Mouse (Mus musculus): ENCODE results near the gene 9130409I23Rik. TPM values are rescaled to one million over a fixed set of nuclear protein-coding genes. Genes with fewer than 3 reads are reported as not detected.

The 9130409I23Rik gene
- under 1 TPM in 1 of 4 experiments, not detected in 3; 0.16 TPM for total RNA-seq (2022)

- no peak for DNase-seq (ENCODE audit: low spot score in 2 of 2)
Observed at GRCm38 (mm10) chr1:181050937-181051336, at the start of gene 9130409I23Rik. 9130409I23Rik (plus strand) TSS chr1:181051237.

- DNase-seq (ENCODE audit: low spot score in 2 of 2), result no peak
Observed at GRCm38 (mm10) chr1:181001621-181002020, 49.4 kb upstream of the 9130409I23Rik start.

DNA sequence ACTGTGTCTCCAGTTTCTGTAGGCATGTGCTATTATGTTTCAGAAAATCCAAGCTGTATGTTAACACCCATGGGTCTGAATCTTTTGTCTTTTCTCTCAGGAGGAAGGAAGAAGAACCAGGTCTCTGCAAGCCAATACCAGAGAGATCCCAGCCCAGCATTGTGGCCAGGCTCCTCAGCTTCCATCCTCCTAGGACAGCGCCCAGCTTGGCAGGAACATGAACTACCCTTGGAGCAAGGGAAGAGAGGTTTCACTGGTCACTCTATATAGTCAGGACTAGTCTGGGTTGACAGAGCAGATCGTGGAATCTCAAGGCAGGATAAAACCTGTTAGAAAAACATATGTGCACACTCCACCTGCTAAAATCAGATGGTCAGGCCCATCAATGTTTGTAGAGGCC is 47.2 kb upstream of the 9130409I23Rik start:
- no peak for DNase-seq (ENCODE audit: low spot score in 2 of 2)

GRCm38 (mm10) chr1:181005331-181005730 is 45.7 kb upstream of the 9130409I23Rik start:
- no peak for DNase-seq (ENCODE audit: low spot score in 2 of 2)

- no peak for DNase-seq (ENCODE audit: low spot score in 2 of 2)
Observed at GRCm38 (mm10) chr1:181007831-181008230, 43.2 kb upstream of the 9130409I23Rik start.

DNA sequence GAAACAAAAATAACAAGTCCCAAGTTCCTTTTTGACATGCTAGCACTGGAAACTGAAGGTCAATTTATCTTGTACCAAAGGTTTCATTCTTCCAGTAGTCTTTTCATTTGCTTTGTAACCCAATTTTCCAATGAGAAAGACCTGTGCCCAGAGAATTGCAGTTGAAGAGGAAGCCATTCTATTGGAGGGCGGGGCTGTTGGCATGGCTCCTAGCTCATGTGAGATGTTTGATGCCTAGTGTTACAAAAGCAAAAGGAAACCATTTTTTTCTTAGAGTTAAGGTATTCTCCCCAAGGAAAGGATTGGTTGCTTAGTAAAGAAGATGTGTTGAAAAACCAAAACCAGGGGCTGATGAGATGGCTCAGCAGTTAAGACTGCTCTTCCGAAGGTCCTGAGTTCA is 42.8 kb upstream of the 9130409I23Rik start:
- no peak for DNase-seq (ENCODE audit: low spot score in 2 of 2)

DNA sequence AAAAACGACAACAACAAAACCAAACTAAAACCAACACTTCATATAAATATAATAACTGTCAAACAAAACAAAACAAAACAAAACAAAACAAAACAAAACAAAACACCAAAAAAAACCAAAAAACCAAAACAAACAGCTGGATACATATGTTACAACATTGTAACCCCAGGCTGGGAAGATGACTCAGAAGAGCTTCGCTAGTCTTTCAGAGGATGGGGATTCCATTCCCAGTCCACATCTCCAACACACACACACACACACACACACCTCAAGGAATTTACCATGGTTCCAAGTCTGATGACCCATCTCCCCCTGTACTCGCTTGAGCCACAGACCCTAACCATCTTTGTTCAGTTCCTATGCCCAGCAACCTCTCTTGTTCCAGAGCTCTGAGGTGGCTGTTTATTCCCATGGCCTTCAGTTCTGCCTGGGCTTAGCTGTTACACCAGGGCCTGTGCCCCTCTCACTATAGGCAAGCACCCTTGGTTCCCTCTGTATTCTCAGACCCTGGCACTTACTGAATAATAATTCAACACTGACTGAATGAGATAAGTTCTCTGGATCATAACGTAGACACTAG is 41.9 kb upstream of the 9130409I23Rik start:
- no peak for DNase-seq (ENCODE audit: low spot score in 2 of 2)

GRCm38 (mm10) chr1:181009754-181010153 is 41.3 kb upstream of the 9130409I23Rik start:
- no peak for DNase-seq (ENCODE audit: low spot score in 2 of 2)

GRCm38 (mm10) chr1:181010171-181010932 is 40.7 kb upstream of the 9130409I23Rik start:
- no peak for DNase-seq (ENCODE audit: low spot score in 2 of 2)

GRCm38 (mm10) chr1:181011601-181012000 is 39.4 kb upstream of the 9130409I23Rik start:
- no peak for DNase-seq (ENCODE audit: low spot score in 2 of 2)

GRCm38 (mm10) chr1:181012416-181012815 is 38.6 kb upstream of the 9130409I23Rik start:
- no peak for DNase-seq (ENCODE audit: low spot score in 2 of 2)

DNA sequence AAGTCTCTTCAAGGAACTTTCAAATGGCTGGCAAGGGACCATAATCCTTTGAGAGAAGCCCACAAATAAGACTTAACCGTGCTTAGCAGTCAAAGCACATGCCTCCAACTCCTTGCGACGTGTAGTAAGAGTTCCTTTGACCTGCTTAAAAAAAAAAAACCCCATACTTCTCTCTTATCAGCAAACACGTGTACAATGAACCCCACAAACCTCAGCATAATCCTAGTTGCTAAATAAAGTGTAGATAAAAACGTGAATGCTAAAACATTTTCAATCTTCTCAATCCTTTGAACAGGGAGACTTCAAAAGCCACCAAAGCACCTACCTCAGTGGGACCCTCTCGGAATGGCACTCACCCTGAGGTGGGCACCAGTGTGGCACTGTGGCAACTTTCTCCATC is 37.6 kb upstream of the 9130409I23Rik start:
- DNase-seq (ENCODE audit: low spot score in 2 of 2), result no peak

GRCm38 (mm10) chr1:181014731-181015500 is 36.1 kb upstream of the 9130409I23Rik start:
- no peak for DNase-seq (ENCODE audit: low spot score in 2 of 2)

DNA sequence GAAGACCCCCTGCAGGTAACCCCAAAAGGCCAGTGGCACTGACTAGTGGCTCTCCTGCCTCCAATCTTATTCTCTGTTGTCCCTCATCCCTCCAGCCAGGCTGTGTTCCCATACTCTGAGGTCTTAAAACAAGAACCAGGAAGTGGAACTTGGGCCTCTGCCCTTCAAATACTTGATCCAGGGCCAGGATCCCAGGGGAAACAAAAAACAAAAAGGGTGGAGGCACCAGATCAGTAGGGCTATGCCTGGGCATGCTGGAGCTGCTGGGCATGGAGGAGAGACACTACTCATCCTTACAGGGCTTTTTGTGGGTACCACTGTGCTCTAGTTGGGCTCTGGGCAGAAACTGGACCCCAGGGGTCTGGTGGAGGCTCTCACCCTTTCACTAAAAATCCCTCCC is 35.5 kb upstream of the 9130409I23Rik start:
- peak; percentile 24 to 41 for DNase-seq (ENCODE audit: low spot score in 2 of 2)

DNA sequence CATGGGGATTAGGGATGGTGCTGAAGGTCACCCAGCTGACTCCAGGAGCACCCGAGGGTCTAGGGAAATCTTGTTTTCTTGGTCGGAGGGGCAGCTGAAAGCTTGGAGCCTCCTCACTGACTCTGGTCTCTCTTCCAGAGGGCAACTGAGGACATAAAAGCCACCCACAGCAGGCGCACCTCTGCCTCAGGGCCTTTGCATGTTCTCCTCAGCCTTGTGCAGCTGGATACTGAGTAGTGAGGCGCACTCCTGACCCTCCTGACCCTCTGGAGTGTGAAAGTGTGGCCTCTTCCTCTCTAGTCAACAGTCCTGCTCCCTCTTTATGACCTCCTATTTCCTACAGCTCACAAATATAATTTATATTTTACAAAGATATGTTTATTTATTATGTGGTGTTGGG is 35.0 kb upstream of the 9130409I23Rik start:
- no peak for DNase-seq (ENCODE audit: low spot score in 2 of 2)

- DNase-seq (ENCODE audit: low spot score in 2 of 2), result peak; percentile 45 to 48
Observed at GRCm38 (mm10) chr1:181016532-181017131, 34.4 kb upstream of the 9130409I23Rik start.

GRCm38 (mm10) chr1:181017212-181017711 is 33.8 kb upstream of the 9130409I23Rik start:
- peak; percentile 57 to 65 for DNase-seq (ENCODE audit: low spot score in 2 of 2)

- DNase-seq (ENCODE audit: low spot score in 2 of 2), result no peak
Observed at GRCm38 (mm10) chr1:181017890-181018420, 33.1 kb upstream of the 9130409I23Rik start.

- DNase-seq (ENCODE audit: low spot score in 2 of 2), result no peak
Observed at GRCm38 (mm10) chr1:181020756-181021487, 30.1 kb upstream of the 9130409I23Rik start, which contains the start of gene Ephx1. Ephx1 (minus strand) TSS chr1:181020904.

- DNase-seq (ENCODE audit: low spot score in 2 of 2), result no peak
Observed at GRCm38 (mm10) chr1:181021488-181021865, 29.6 kb upstream of the 9130409I23Rik start.

All from layer of hippocampus, adult 8-10 months (tissue).